Mouse (Mus musculus) spleen, adult 2 months (tissue): ENCODE results near the gene Rpap3.

Experiments used
- CTCF ChIP-seq: fragments of 200-500 bp; IDR thresholded peaks from 2 replicates; pipeline ENCODE4 v1.5.1; 2011; ENCODE audit warnings: mild to moderate bottlenecking, inconsistent platforms; ENCODE audit not compliant: insufficient read depth, insufficient read length, insufficient replicate concordance; ENCODE audit errors: extremely low read depth
- POLR2A ChIP-seq: fragments of 200-500 bp; IDR thresholded peaks from 2 replicates; pipeline ENCODE4 v1.6.1; 2011; ENCODE audit warnings: low read depth, low read length, inconsistent platforms

DNA sequence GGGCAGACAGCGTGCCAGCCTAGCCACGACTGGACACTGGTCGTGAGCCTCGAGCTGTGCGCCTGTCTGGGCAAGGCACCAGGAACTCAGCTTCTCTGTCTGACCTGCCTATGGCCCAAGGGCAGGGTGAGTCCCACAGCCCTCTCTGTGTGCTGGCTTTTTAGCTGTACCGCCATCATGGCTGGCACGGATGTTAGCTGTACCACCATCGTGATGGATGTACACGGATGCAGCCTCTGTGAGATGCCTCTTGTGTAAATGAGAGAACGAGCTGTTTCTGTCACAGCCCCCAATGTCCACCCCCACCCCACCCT, 39.2 kb downstream of the Rpap3 start:
- TF ChIP-seq CTCF (no peak), POLR2A (no peak)
